Mouse (Mus musculus) ES-E14 (cell line): ENCODE data around the gene Slc37a1.

Experiments used
- MAFK ChIP-seq: IDR thresholded peaks from 2 replicates; pipeline ENCODE4 v1.6.1; 2014; ENCODE audit warnings: mild to moderate bottlenecking, low read depth, low read length, inconsistent platforms; ENCODE audit not compliant: insufficient read depth
- ZC3H11A ChIP-seq: IDR thresholded peaks from 2 replicates; pipeline ENCODE4 v1.6.1; 2012; ENCODE audit warnings: low read depth, mild to moderate bottlenecking, inconsistent platforms, low read length, borderline replicate concordance

- TF ChIP-seq ZC3H11A (no peak), MAFK (no peak)
Measured at GRCm38 (mm10) chr17:31323379-31323778, 36.8 kb downstream of the Slc37a1 start.
